Mouse (Mus musculus) left cerebral cortex, adult 8-10 months (tissue): ENCODE data around the gene Ksr1. TPM values are rescaled to one million over a fixed set of nuclear protein-coding genes. Genes with fewer than 3 reads are reported as not detected.
A peak's percentile ranks its signal among the peaks of the same experiment; 100 is the strongest.

ENCODE experiments used
- DNase-seq, 2 experiments: peaks; one replicate each; pipeline ENCODE4 v3.0.0; 2022; ENCODE audit warnings: low spot score in 2 of 2
- total RNA-seq, 4 experiments: library from RNA; stranded (reverse); gene quantifications; 2 replicates each; pipeline ENCODE4 v1.2.4; 2022

Ksr1 gene
- total RNA-seq, 4 experiments from 2014 or later, result 53.6 to 63.6 (median 56.0) TPM

DNA sequence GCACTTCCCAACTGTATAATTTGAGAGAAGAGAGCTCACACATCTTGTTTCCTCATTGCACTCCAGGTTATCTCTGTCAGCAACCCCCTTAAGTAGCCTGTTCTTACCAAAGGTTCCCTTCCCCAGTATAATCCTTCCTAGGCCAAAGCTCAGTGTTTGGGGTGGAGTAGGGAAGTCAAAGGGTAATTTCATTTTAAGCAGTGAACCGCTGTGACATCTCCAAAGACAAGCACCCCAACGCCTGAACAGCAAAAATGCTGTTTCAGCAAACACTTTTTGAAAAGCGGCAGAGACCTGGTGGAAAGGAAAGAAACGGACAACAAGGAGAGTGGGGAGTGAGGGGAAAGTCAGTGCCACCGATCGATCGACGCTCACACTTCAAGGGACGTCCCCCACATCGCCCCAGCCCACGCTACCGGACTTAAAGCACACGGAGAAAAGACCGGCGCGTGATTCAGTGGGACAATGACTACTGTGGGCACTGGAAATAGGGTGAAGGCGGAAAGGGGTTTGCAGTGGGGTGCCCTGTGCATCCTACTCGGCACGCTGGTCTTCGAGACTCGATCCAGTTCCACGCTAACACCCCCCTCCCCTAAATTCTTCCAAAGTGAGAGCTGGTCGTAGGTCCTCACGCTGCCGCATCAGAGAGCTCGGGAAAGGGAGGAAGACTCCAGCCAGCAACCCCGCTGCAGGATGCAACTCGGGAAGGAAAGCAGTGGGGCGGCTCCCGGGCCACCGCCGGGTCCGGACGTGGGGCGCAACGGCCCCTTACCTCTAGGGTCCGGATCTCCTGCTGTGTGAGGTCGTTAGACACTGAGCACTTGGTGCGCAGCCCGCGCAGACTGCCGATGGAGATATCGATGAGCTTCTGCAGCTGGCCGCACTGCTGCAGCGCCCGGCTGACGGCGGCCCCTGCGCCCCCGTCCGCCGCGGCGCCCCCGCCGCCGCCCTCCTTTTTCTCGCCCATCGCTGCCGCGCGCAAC, 633 bp downstream of the Ksr1 start:
- peak in 1 of 2 experiments; percentile 30 for DNase-seq

DNA sequence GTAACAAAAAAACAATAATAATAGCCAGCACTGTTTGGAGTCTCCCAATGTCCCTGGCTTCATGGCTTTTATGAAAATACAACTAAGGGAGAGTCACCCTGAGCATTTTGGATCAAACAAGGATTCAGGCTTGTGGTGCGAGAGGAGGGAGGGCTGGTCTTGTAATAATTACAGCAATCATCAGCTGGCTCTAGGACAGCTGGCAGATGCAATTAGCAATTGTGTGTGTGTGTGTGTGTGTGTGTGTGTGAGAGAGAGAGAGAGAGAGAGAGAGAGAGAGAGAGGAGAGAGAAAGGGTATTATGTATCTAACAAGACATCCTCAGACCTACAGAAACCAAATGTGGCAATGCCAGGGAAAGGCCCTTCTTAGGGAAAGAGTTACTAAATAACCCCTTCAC, 1.5 kb downstream of the Ksr1 start:
- DNase-seq, result no peak

DNA sequence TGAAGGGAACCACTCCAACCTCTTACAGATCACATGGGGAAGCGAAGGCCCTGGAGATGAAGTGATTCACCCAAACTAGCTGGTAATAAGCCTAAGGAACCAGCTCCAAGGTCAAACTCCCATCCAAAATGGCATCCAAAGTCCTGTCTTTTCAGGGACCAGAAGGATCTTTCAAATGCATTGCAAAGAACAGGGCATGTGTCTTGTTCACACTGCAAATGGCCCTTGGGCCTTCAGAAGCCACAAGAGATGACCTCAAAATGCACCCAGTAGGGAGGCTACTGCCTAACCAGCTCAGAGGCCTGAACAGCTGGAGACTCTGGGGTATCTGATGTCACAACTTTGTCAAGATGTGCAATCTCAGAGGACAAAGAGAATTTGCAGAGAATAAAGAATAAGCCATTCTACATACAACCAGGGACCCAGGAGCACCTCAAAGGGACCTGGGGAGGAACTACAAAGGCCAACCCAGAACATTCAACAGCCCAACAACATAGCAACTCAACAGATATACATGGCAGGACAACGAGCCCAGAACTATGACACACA, 2.1 kb downstream of the Ksr1 start:
- no peak for DNase-seq

DNA sequence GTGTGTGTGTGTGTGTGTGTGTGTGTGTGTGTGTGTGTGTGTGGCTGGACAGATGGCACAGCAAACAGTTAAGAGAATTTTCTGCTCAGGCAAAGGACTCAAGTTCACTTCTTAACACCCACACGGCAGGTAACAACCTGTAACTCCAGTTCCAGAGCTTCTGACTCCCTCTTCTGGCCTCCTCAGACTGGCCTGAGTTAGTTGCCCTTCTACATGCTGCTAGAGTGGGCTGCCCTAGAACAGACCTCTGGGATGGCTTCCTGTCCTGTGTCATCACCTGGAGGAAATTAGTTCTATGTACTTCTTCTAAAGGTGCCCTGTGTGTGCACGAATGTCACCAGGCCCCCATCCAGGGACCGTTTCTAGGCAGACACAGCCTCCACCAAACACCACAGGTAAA, 2.9 kb downstream of the Ksr1 start:
- no peak for DNase-seq

DNA sequence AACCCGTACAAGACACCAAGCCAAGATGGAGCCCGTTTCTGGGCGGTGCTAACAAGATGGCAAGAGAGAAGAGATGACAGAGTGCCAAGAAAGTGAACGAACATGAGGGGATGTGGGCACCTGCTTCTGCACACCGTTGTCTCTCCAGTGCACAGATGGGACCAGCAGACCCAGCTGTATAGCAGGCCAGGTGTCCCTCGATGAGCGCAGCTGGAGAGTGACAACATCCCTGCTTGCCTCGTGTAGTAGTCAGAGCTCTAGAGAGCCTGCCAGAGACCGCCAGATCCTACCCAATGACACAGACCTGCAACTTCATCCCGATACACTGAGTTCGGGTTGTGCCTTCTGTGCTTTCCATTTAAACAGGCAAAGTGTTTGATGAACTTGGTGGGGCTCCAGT, 3.8 kb downstream of the Ksr1 start:
- no peak for DNase-seq

DNA sequence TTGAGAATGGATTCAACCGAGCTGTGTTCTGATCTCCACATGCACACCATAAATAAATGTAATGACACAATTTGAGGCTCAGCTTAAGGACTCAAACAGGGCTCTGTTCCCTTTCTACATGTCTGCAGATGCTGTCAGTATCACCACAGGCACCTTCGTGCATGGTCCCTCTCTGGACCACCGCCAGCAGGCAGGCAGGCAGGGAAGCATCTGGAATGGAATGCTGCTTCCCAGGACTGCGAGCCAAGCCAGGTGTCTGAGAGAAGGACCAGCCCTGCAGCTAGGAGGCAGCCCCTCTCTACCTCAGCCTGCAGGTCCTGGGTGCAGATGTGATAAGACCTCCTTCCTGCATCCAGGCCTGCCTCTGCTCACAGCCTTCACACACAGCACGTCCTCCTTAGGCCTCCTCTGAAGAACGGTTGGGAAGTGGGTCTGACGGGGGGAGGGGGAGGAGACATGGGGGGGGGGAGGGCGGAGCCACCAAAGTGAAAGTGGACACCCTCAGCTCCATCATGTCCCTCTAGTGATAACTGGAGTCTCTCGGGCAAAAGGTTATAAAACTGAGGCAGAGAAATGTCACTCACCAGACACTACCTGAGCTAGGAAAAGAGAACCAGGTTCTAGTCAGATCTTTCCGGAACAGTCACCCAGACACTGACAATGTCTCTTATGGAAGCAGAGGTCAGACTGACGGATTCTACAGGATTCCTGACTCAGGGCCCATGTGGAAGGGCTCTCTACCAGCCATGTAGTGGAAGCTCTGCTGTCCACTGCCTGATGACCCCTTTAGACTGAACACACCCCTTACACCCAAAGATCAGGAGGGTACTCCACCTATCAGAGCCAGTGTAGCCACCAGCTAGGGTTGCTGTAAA, 4.7 kb downstream of the Ksr1 start:
- no peak for DNase-seq

DNA sequence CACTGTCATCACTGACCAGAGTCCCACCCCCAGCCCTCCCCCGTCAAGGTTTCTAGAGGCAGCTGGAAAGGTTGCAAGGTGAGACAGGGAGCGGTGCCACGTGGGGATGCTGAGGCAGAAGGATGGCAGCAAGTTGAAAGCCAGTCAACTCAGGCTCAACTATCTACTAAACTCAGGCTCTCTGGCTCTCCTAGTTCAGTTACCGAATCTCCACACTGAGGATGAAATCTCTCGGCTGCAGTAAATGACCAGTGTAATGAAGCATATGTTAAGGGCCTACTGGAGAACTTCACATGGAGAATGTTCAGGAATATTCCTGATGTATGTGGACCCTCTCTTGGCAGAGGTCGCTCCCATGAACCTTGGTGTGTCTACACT, 5.7 kb downstream of the Ksr1 start:
- no peak for DNase-seq

DNA sequence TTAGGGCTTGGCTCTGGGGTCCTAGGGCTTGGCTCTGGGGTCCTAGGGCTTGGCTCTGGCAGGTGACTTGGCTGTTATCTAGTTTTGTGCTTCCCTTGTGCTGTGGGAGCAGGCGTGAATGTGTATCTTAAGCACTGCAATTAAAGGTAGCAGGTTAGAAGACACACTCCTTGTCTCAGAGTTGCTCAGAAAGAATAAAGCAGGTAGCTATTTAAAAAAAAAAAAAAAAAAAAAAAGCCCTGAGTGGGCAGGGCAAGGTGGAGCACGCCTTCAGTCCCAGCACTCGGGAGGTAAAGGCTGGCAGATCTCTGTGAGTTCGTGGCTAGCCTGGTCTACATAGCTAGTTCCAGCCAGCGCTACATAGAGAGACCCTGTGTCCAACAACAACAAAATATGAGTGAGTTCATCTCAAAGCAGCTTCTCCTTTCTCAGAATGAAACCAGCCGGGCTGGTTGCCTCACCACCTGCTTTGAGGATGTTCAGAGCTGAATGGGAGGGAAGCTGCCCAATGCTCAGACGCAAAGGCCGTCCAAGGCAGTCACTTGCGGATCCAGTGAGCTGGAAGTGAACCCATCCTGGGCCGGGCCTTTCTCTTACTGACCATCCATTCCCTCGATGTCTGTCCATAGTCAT, 6.2 kb downstream of the Ksr1 start:
- no peak for DNase-seq

DNA sequence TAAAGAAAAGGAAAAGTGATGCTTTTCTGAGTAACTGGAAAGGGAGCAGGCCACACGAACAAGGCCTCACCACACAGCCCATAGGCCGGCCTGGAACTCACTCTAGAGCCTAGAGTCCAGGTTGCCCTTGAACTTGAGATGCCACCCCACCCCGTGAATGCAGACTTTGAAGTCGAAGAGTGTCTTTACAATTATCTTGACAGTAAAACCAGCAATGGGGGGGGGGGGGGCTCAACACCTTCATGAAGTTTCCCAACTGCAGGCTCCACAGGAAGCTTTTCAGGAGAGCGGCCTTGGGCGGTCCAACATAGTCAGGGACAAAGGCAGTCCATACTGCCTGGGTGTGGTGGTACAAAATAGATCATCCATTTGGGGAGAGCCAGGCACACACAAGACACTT, 7.6 kb downstream of the Ksr1 start:
- no peak for DNase-seq

DNA sequence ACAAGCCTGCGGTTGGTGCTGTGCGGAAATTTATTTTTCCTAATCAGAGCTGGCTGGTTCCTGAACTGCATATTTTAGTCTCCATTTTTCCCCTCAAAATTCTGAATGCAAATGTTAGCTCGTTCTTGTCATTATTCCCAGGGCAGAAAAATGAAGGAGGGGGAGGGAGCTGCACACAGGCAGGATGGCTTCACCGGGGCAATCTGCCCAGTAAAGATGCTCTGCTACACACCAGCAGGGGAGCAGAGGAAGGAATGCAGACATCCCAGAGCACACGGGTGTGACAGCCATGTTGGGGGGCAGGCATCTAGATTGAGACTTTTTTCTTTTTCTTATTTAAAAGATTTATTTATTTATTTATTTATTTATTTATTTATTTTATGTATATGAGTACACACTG, 9.0 kb downstream of the Ksr1 start:
- no peak for DNase-seq

DNA sequence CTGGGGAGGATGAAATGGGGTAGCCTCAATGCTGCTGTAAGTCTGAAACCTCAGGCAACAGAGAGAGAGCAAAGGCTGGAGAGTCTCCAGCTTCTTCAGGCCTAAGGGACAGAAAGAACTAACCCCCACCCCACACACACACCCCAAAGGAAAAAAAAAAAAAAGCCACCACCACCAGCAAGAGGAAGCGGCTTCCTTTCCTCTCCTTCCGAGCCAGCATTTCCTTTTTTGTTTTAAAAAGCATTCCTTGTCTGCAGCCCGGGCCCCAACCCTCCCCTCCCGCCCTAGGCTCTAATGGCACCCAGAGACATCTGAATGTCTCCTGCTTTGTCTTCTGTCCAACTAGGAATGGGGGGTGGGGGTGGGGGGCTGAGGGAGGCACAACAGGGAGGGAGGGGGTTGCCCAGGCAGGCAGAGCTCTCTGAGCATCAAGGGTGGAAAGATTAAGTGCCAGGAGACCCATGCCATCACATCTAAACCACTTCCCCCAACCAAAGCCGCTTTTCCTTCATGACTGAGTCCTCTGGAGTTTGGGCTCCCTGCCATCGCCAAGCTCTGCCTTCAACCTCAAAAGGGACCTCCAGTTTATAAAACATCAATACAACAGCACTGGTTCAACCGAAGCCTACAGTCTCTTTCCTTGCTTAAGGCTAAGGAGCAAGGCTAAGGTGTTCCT, 10.4 kb downstream of the Ksr1 start:
- no peak for DNase-seq

DNA sequence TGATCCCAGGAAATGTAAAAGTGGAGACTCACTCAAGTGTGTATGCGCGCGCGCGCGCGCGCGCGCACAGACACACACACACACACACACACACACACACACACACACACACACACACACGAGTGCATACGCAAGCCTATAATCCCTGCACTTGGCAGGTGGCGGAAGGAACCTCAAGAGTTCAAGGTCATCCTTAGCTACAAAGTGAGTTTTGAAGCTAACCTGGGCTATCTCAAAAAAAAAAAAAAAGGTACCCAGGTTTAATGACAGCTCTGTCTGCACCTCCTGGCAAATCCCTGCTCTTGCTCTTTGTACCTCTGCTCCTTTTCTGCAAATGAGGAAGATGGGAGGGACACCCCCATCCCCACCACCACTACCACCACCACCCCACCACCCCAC, 11.1 kb downstream of the Ksr1 start:
- no peak for DNase-seq

DNA sequence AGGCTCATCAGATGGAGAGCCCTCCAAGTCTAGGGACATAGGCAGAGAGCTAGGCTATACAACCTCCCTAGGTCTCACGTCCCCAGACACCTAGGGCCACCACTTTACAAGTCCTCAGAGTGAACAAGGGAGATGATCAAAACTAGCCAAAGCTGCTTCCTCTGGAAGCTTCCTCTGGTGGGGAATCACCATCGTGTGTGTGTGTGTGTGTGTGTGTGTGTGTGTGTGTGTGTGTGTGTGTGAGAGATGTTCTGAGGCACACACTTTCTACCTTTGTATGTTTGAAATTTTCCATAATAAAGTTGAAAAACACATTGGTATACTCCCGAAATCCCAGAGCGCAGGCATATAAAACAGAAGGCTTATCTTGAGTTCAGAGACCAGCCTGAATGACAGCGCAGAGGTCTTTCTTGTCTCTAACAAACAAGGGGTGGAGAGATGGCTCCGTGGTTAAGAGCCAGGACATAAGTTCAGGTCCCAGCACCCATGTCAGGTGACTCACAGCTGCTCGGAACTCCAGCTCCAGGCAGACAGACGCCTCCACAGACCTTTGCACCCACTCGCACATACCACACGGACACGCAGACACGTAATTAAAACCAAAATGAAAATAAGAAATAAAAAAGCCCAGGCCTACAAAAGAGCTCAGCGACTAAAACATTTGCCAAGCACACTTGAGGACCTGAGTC, 11.6 kb downstream of the Ksr1 start:
- DNase-seq, result no peak

DNA sequence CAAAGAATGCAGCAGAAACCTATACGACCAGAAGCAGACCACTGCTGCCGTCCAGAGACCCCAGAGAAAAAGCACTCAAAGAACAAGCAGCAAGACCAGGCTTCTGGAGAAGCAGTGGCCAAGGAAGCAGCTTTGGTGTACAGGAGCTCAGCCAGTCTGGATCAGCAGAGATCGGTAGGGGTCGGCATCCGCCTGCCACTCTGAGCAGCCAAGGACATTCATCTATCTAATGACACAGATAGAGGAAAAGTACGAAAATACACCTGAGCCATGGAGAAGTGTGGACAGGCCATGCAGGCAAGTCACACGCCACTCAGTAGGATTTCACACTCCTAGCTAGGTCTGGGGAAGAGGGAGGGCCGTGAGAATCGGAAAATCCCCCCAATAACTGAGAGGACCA, 12.2 kb downstream of the Ksr1 start:
- DNase-seq, result no peak

DNA sequence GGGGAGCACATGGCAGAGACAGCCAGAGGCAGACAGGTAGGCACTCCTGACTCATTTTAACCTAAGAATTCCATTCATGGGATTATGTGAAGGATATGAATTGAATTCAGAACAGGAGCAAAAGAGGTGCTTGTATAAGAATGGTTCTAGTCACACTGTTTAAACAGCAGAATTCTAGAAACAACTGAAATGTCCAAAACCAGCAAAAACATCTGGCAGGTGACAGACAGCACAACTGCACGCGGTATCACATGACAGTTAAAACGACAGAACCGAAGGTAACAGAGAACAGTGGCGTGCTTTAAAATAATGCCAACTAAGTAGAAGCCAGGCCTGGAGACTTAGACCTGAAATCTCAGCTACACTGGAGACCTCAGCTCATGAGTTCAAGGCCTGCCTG, 13.2 kb downstream of the Ksr1 start:
- no peak for DNase-seq

DNA sequence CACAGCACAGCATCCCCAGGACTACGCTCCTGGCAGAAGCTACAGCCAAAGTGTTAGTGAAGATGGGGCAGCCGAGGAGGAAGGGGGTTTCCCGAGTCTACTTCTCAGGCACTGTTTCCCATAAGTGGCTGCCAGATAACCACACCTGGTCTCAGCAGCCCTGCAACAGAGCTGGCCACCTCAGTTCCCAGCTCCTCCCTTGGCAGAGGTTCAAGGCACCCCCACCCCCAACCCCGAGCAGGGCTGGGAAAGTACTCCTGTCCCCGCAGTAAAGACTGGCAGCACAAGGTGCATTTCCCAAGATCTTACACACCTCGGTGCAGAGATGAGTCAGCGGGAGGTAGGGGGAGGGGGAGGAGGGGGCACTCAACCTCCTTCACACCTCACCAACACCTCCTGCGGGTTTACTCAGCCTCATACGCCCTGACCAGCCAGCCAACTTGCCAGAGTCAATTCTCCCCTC, 14.2 kb downstream of the Ksr1 start:
- DNase-seq, result no peak

DNA sequence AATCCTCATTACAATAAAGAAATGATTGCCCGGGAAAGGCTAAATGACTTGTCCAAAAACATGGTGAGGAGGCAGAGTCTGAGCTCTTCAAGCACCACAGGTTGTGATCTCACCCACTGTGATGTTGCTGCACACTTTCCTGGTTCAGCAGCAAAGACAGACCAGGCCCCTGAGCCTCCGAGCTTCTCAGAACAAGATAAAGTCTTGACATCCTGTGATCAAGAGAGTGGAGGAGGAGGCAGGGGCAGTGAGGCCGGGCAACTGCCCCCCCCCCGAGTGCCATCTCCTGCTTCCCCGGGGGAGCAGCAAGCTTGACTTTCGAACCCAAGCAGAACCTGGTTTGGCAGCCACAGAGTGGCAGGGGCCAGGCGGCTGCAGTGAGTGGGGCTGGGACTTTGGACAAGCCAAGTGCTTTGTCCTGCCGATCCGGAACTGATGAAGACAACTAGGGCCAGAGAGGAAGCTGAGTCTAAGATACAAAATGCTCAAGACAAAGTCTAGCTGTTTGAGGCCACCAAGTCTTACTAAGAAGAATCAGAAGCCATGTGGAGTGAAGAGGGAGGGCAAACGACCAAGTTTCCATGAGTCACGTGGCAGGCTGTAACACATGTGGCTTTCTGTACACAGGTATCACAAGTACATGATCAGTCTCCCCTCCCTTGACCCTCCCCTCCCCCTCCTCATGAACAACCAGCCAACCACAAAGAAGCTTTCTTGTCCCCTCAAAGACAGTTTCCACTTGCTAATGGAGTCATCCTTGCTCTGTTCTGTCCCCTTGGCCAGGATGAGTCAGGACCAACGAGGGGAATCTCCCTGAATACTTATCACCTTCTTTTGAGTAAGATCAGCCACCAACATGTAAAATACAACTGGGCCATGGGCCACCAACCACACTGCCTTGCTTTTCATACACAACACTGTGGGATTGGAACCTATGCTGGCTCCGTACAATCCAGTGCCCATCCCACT, 16.5 kb downstream of the Ksr1 start:
- no peak for DNase-seq

DNA sequence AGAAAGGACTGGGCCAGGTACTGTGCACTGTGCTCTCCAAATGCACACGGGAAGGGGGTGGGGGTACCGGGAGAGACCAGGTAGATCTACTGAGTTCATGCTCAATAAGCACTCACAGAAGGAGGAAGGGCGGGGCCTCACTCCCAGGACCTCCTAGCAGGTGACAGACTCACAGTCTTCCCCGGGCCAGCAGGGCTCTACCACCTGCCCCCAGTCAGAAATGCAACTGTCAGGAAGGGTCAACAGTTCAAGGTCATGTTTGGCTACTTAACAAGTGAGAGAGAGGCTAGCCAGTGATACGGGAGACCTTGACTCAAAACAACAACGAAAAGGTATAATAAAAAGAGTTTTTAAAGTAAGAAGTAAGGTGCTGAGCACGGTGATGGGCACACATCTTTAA, 18.0 kb downstream of the Ksr1 start:
- no peak for DNase-seq

DNA sequence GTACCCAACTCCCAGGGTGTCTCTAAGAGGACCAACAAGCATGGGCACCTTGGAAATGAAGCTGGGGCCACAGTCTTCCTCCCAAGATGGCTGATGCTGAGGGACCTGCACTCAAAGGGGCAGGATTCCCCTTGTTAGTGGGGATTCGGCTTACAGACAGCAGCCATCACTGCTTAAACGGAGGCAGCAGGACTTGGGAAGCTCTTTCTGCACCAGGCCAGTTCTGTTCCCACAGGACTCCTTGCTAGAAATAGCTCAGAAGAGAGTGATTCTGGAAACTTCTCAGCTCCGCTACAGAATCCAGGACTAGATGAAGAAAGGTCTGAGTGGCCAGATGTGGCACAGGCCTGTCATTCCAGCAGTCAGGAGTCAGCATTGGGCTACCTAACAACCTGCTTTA, 19.2 kb downstream of the Ksr1 start:
- no peak for DNase-seq
